Mouse (Mus musculus): ENCODE results near the gene Limk1.

DNA sequence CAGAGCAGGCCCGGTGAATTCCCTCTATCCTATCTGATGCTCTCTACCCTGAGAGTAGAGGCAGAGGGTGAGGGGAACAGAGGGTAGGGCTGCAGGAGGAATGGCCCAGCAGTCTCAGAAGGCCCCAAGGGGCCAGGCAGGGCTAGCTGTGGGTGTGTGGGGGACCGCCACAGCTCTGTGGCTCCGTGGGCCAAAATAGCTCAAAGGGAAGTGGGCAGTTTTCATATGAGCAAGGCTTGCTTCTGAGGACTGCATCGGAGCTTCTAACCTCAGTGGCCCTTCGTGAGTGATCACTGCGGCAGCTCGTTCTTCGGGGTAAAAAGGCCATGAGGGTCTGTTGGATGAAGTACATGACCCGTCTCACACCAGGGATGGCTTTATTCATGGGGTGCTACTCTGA is 74.7 kb downstream of the Limk1 start:
- TF ChIP-seq CTCF (IDR thresholded peaks at IDR 0.05; ENCODE audit: control insufficient read depth, insufficient read depth, insufficient read length) (no peak), MYOG (IDR thresholded peaks at IDR 0.05; ENCODE audit: control insufficient read depth, extremely low read depth, insufficient read length) (no peak), CEBPB (IDR thresholded peaks at IDR 0.05; ENCODE audit: low read depth) (no peak), USF1 (IDR thresholded peaks at IDR 0.05; ENCODE audit: low read depth) (no peak), FOSL1 (IDR thresholded peaks at IDR 0.05; ENCODE audit: insufficient read depth, low read length, poor library complexity, severe bottlenecking) (no peak), MAX (IDR thresholded peaks at IDR 0.05) (no peak), MYOD1 (IDR thresholded peaks at IDR 0.05; ENCODE audit: control insufficient read depth, insufficient read length, low read depth) (no peak)

All from C2C12 (cell line).